Mouse (Mus musculus): ENCODE measurements at regions not wholly inside any gene's neighbourhood (a gene's known extent, or its start where the extent isn't known, plus 50 kb on each side); places are given as distances from the start of the nearest gene placed in this dataset.
A peak's percentile ranks its signal among the peaks of the same experiment; 100 is the strongest.
"Not testable (repeated sequence)": the region's sequence is repeated elsewhere in the genome, so short reads cannot be mapped to it uniquely, and the experiment has no call there.

GRCm38 (mm10) chr1:88799789-88800188, 97.8 kb upstream of the Arl4c start:
- Histone ChIP-seq H3K36me3 (ENCODE audit: control insufficient read depth, insufficient read depth, low read length) (no peaks in the 10 kb centered on the region), H3K9me3 (ENCODE audit: control insufficient read depth, low read length) (no peaks in the 10 kb centered on the region), H3K4me3 (ENCODE audit: low read depth, low read length) (no peak overlapping the region), H3K27me3 (ENCODE audit: control insufficient read depth, insufficient read depth, low read length) (no peaks in the 10 kb centered on the region), H3K27ac (ENCODE audit: low read depth, low read length) (no peak overlapping the region), H3K4me2 (ENCODE audit: low read depth) (no peak overlapping the region), H3K9ac (ENCODE audit: low read length) (no peak overlapping the region), H3K4me1 (ENCODE audit: control insufficient read depth, insufficient read depth, low read length) (0 out of 2 replicates have a peak, but pooled peaks cover 2% of the 10 kb centered on the region)
- DNase-seq (ENCODE audit: low spot score) (no peak), ATAC-seq (ENCODE audit: insufficient read depth, low FRiP score, low TSS enrichment) (peak; percentile 45; the same call in 1 of the 2 replicates)
- 33% methylated on average over 8 of the region's 8 CpGs for WGBS

GRCm38 (mm10) chr1:88800411-88800810, 98.4 kb upstream of the Arl4c start:
- DNase-seq (ENCODE audit: low spot score): no peak
- H3K27me3 ChIP-seq (ENCODE audit: control insufficient read depth, insufficient read depth, low read length): no peaks in the 10 kb centered on the region
- H3K36me3 ChIP-seq (ENCODE audit: control insufficient read depth, insufficient read depth, low read length): no peaks in the 10 kb centered on the region
- no peak overlapping the region for H3K27ac ChIP-seq (ENCODE audit: low read depth, low read length)
- no peak overlapping the region for H3K4me2 ChIP-seq (ENCODE audit: low read depth)
- no peak overlapping the region for H3K9ac ChIP-seq (ENCODE audit: low read length)
- no peak overlapping the region for H3K4me3 ChIP-seq (ENCODE audit: low read depth, low read length)
- H3K9me3 ChIP-seq (ENCODE audit: control insufficient read depth, low read length): no peaks in the 10 kb centered on the region
- H3K4me1 ChIP-seq (ENCODE audit: control insufficient read depth, insufficient read depth, low read length): 0 out of 2 replicates have a peak, but pooled peaks cover 2% of the 10 kb centered on the region
- 36% methylated on average over 5 of the region's 5 CpGs for WGBS
- no peak for ATAC-seq (ENCODE audit: insufficient read depth, low FRiP score, low TSS enrichment)

- not testable (repeated sequence) for H3K27ac ChIP-seq (ENCODE audit: low read depth, low read length); ATAC-seq (ENCODE audit: insufficient read depth, low FRiP score, low TSS enrichment); H3K4me3 ChIP-seq (ENCODE audit: low read depth, low read length); H3K27me3 ChIP-seq (ENCODE audit: control insufficient read depth, insufficient read depth, low read length); H3K4me2 ChIP-seq (ENCODE audit: low read depth); DNase-seq (ENCODE audit: low spot score); H3K4me1 ChIP-seq (ENCODE audit: control insufficient read depth, insufficient read depth, low read length); H3K9me3 ChIP-seq (ENCODE audit: control insufficient read depth, low read length); H3K9ac ChIP-seq (ENCODE audit: low read length); H3K36me3 ChIP-seq (ENCODE audit: control insufficient read depth, insufficient read depth, low read length)
Measured at GRCm38 (mm10) chr1:88801151-88801550, 99.1 kb upstream of the Arl4c start.

GRCm38 (mm10) chr1:88806960-88807359, 104.9 kb upstream of the Arl4c start:
- no peak overlapping the region for H3K27ac ChIP-seq (ENCODE audit: low read depth, low read length)
- H3K4me3 ChIP-seq (ENCODE audit: low read depth, low read length): no peak overlapping the region
- DNase-seq (ENCODE audit: low spot score) (peak; percentile 35), ATAC-seq (ENCODE audit: insufficient read depth, low FRiP score, low TSS enrichment) (no peak)
- no peak overlapping the region for H3K9ac ChIP-seq (ENCODE audit: low read length)
- no peaks in the 10 kb centered on the region for H3K27me3 ChIP-seq (ENCODE audit: control insufficient read depth, insufficient read depth, low read length)
- H3K4me2 ChIP-seq (ENCODE audit: low read depth): no peak overlapping the region
- peaks cover 9% of the 10 kb centered on the region for H3K4me1 ChIP-seq (ENCODE audit: control insufficient read depth, insufficient read depth, low read length)
- H3K9me3 ChIP-seq (ENCODE audit: control insufficient read depth, low read length): no peaks in the 10 kb centered on the region
- 58% methylated on average over 6 of the region's 6 CpGs for WGBS
- H3K36me3 ChIP-seq (ENCODE audit: control insufficient read depth, insufficient read depth, low read length): no peaks in the 10 kb centered on the region

GRCm38 (mm10) chr1:88807901-88808300, 105.9 kb upstream of the Arl4c start:
- no peaks in the 10 kb centered on the region for H3K9me3 ChIP-seq (ENCODE audit: control insufficient read depth, low read length)
- WGBS: 83% methylated on average over 6 of the region's 6 CpGs
- peaks cover 11% of the 10 kb centered on the region for H3K4me1 ChIP-seq (ENCODE audit: control insufficient read depth, insufficient read depth, low read length)
- H3K9ac ChIP-seq (ENCODE audit: low read length): no peak overlapping the region
- no peaks in the 10 kb centered on the region for H3K36me3 ChIP-seq (ENCODE audit: control insufficient read depth, insufficient read depth, low read length)
- H3K4me2 ChIP-seq (ENCODE audit: low read depth): no peak overlapping the region
- no peak overlapping the region for H3K4me3 ChIP-seq (ENCODE audit: low read depth, low read length)
- DNase-seq (ENCODE audit: low spot score) (no peak), ATAC-seq (ENCODE audit: insufficient read depth, low FRiP score, low TSS enrichment) (no peak)
- no peak overlapping the region for H3K27ac ChIP-seq (ENCODE audit: low read depth, low read length)
- no peaks in the 10 kb centered on the region for H3K27me3 ChIP-seq (ENCODE audit: control insufficient read depth, insufficient read depth, low read length)

- H3K4me2 ChIP-seq (ENCODE audit: low read depth): no peak overlapping the region
- no peaks in the 10 kb centered on the region for H3K27me3 ChIP-seq (ENCODE audit: control insufficient read depth, insufficient read depth, low read length)
- no peak overlapping the region for H3K27ac ChIP-seq (ENCODE audit: low read depth, low read length)
- no peaks in the 10 kb centered on the region for H3K9me3 ChIP-seq (ENCODE audit: control insufficient read depth, low read length)
- H3K4me3 ChIP-seq (ENCODE audit: low read depth, low read length): no peak overlapping the region
- peaks cover 15% of the 10 kb centered on the region for H3K4me1 ChIP-seq (ENCODE audit: control insufficient read depth, insufficient read depth, low read length)
- 32% methylated on average over 3 of the region's 3 CpGs for WGBS
- H3K36me3 ChIP-seq (ENCODE audit: control insufficient read depth, insufficient read depth, low read length): no peaks in the 10 kb centered on the region
- no peak overlapping the region for H3K9ac ChIP-seq (ENCODE audit: low read length)
- ATAC-seq (ENCODE audit: insufficient read depth, low FRiP score, low TSS enrichment): no peak
- no peak for DNase-seq (ENCODE audit: low spot score)
Measured at GRCm38 (mm10) chr1:88808508-88808907, 106.5 kb upstream of the Arl4c start.

- Histone ChIP-seq H3K9me3 (ENCODE audit: control insufficient read depth, low read length) (no peaks in the 10 kb centered on the region), H3K4me3 (ENCODE audit: low read depth, low read length) (no peak overlapping the region), H3K36me3 (ENCODE audit: control insufficient read depth, insufficient read depth, low read length) (no peaks in the 10 kb centered on the region), H3K27ac (ENCODE audit: low read depth, low read length) (0 out of 2 replicates have a peak overlapping the region, but pooled peaks have one; percentile 47), H3K4me2 (ENCODE audit: low read depth) (no peak overlapping the region), H3K27me3 (ENCODE audit: control insufficient read depth, insufficient read depth, low read length) (no peaks in the 10 kb centered on the region), H3K4me1 (ENCODE audit: control insufficient read depth, insufficient read depth, low read length) (peaks cover 21% of the 10 kb centered on the region), H3K9ac (ENCODE audit: low read length) (no peak overlapping the region)
- ATAC-seq (ENCODE audit: insufficient read depth, low FRiP score, low TSS enrichment) (no peak), DNase-seq (ENCODE audit: low spot score) (peak; percentile 26)
- 25% methylated on average over 2 of the region's 2 CpGs for WGBS
Measured at GRCm38 (mm10) chr1:88809756-88810155, 107.7 kb upstream of the Arl4c start.

GRCm38 (mm10) chr1:88813200-88813599, 111.2 kb upstream of the Arl4c start:
- Histone ChIP-seq H3K4me2 (ENCODE audit: low read depth) (no peak overlapping the region), H3K36me3 (ENCODE audit: control insufficient read depth, insufficient read depth, low read length) (no peaks in the 10 kb centered on the region), H3K4me1 (ENCODE audit: control insufficient read depth, insufficient read depth, low read length) (peaks cover 21% of the 10 kb centered on the region), H3K27ac (ENCODE audit: low read depth, low read length) (peak overlapping the region; percentile 55; the same call in 1 of the 2 replicates), H3K27me3 (ENCODE audit: control insufficient read depth, insufficient read depth, low read length) (no peaks in the 10 kb centered on the region), H3K4me3 (ENCODE audit: low read depth, low read length) (no peak overlapping the region), H3K9ac (ENCODE audit: low read length) (no peak overlapping the region), H3K9me3 (ENCODE audit: control insufficient read depth, low read length) (no peaks in the 10 kb centered on the region)
- ATAC-seq (ENCODE audit: insufficient read depth, low FRiP score, low TSS enrichment): no peak
- peak; percentile 66 for DNase-seq (ENCODE audit: low spot score)
- WGBS: 29% methylated on average over 7 of the region's 7 CpGs

- WGBS: 94% methylated on average over 9 of the region's 9 CpGs
- no peak for DNase-seq (ENCODE audit: low spot score)
- Histone ChIP-seq H3K36me3 (ENCODE audit: control insufficient read depth, insufficient read depth, low read length) (no peaks in the 10 kb centered on the region), H3K9ac (ENCODE audit: low read length) (no peak overlapping the region), H3K9me3 (ENCODE audit: control insufficient read depth, low read length) (no peaks in the 10 kb centered on the region), H3K27me3 (ENCODE audit: control insufficient read depth, insufficient read depth, low read length) (no peaks in the 10 kb centered on the region), H3K27ac (ENCODE audit: low read depth, low read length) (no peak overlapping the region), H3K4me2 (ENCODE audit: low read depth) (no peak overlapping the region), H3K4me3 (ENCODE audit: low read depth, low read length) (no peak overlapping the region), H3K4me1 (ENCODE audit: control insufficient read depth, insufficient read depth, low read length) (peaks cover 12% of the 10 kb centered on the region)
- no peak for ATAC-seq (ENCODE audit: insufficient read depth, low FRiP score, low TSS enrichment)
Measured at GRCm38 (mm10) chr1:88816376-88816945, 114.4 kb upstream of the Arl4c start.
